Mouse (Mus musculus) myocyte (in vitro differentiated cells): ENCODE results near the gene Gan.

Experiments used
- CEBPB ChIP-seq: IDR thresholded peaks from 2 replicates; pipeline ENCODE4 v1.6.1; 2011; ENCODE audit warnings: mild to moderate bottlenecking, moderate library complexity; ENCODE audit not compliant: poor library complexity, insufficient read depth, severe bottlenecking
- E2F4 ChIP-seq: IDR thresholded peaks from one replicate; pipeline ENCODE4 v1.6.1; 2011; ENCODE audit warnings: mild to moderate bottlenecking, control low read depth, moderate library complexity; ENCODE audit not compliant: insufficient read depth
- MAX ChIP-seq: IDR thresholded peaks from one replicate; pipeline ENCODE4 v1.6.1; 2011; ENCODE audit warnings: low read depth, mild to moderate bottlenecking, control low read depth
- MYOD1 ChIP-seq, 3 experiments: IDR thresholded peaks; one replicate each; pipeline ENCODE4 v1.6.1; 2011; ENCODE audit warnings: control low read depth in 2 of 3, low read depth in 2 of 3, mild to moderate bottlenecking in 2 of 3, moderate library complexity in 1 of 3; ENCODE audit not compliant: insufficient read length in 2 of 3, control insufficient read depth in 1 of 3
- MYOG ChIP-seq, 3 experiments: IDR thresholded peaks; one replicate each; pipeline ENCODE4 v1.6.1; 2011; ENCODE audit warnings: control low read depth in 2 of 3, low read depth in 2 of 3, mild to moderate bottlenecking in 2 of 3; ENCODE audit not compliant: insufficient read length in 2 of 3, control insufficient read depth in 1 of 3, insufficient read depth in 1 of 3
- POLR2A ChIP-seq: IDR thresholded peaks from one replicate; pipeline ENCODE4 v1.6.1; 2011; ENCODE audit warnings: low read depth, mild to moderate bottlenecking, control low read depth, moderate library complexity; ENCODE audit not compliant: insufficient read length
- POLR2AphosphoS2 ChIP-seq: IDR thresholded peaks from one replicate; pipeline ENCODE4 v1.6.1; 2011; ENCODE audit warnings: low read depth, control low read depth; ENCODE audit not compliant: insufficient read length
- REST ChIP-seq: IDR thresholded peaks from one replicate; pipeline ENCODE4 v1.6.1; 2011; ENCODE audit warnings: mild to moderate bottlenecking, control low read depth, moderate library complexity; ENCODE audit not compliant: insufficient read depth, insufficient read length
- SRF ChIP-seq: IDR thresholded peaks from one replicate; pipeline ENCODE4 v1.6.1; 2011; ENCODE audit warnings: low read depth; ENCODE audit not compliant: control insufficient read depth, insufficient read length
- TCF12 ChIP-seq: IDR thresholded peaks from one replicate; pipeline ENCODE4 v1.6.1; 2011; ENCODE audit warnings: mild to moderate bottlenecking, control low read depth; ENCODE audit not compliant: poor library complexity, insufficient read depth, severe bottlenecking
- TCF3 ChIP-seq: IDR thresholded peaks from one replicate; pipeline ENCODE4 v1.6.1; 2011; ENCODE audit warnings: low read depth, control low read depth; ENCODE audit not compliant: insufficient read length
- USF1 ChIP-seq: IDR thresholded peaks from one replicate; pipeline ENCODE4 v1.6.1; 2011; ENCODE audit warnings: low read depth, mild to moderate bottlenecking, control low read depth, moderate library complexity

GRCm38 (mm10) chr8:117164912-117165311 lies 7.0 kb downstream of the Gan start:
- TF ChIP-seq MAX (no peak), E2F4 (no peak), CEBPB (no peak), TCF3 (no peak), POLR2A (no peak), USF1 (no peak), SRF (no peak), POLR2AphosphoS2 (no peak), MYOD1 (IDR thresholded peaks at IDR 0.05; ENCODE audit: control insufficient read depth in 1 of 3, insufficient read length in 2 of 3, low read depth in 2 of 3) (peak in 1 of 3 experiments; percentile 54), MYOG (IDR thresholded peaks at IDR 0.05; ENCODE audit: control insufficient read depth in 1 of 3, insufficient read depth in 1 of 3, insufficient read length in 2 of 3, low read depth in 2 of 3) (peak in 1 of 3 experiments; percentile 72), REST (no peak), TCF12 (no peak)
